Mouse (Mus musculus) intestine, embryonic 16.5 days (tissue): ENCODE results near the gene Rho. TPM values are rescaled to one million over a fixed set of nuclear protein-coding genes. Genes with fewer than 3 reads are reported as not detected.

ENCODE experiments used
- ATAC-seq: fragments of 200-750 bp; cut with Nextera tagmentation; 2 replicates; pipeline ENCODE4 v1.8.0; 2017; ENCODE audit warnings: moderate TSS enrichment, moderate library complexity
- H3K27ac ChIP-seq: fragments of 300-500 bp; sonication (generic); 2 replicates; pipeline ENCODE4 v1.5.1; 2014; ENCODE audit warnings: mild to moderate bottlenecking, low read length
- H3K27me3 ChIP-seq: fragments of 300-500 bp; sonication (generic); replicated peaks from 2 replicates; pipeline ENCODE4 v1.6.1; 2014; ENCODE audit warnings: low read length, control low read depth, mixed read lengths; ENCODE audit not compliant: control insufficient read depth, insufficient read depth
- H3K36me3 ChIP-seq: fragments of 300-500 bp; sonication (generic); 2 replicates; pipeline ENCODE4 v1.6.1; 2014; ENCODE audit warnings: low read length, control low read depth; ENCODE audit not compliant: control insufficient read depth, insufficient read depth
- H3K4me1 ChIP-seq: fragments of 300-500 bp; sonication (generic); 2 replicates; pipeline ENCODE4 v1.6.1; 2014; ENCODE audit warnings: low read length, control low read depth, mixed read lengths; ENCODE audit not compliant: control insufficient read depth, insufficient read depth
- H3K4me2 ChIP-seq: fragments of 300-500 bp; sonication (generic); 2 replicates; pipeline ENCODE4 v1.6.1; 2014; ENCODE audit warnings: low read depth, low read length, control low read depth
- H3K4me3 ChIP-seq: fragments of 300-500 bp; sonication (generic); 2 replicates; pipeline ENCODE4 v1.5.1; 2014; ENCODE audit warnings: mild to moderate bottlenecking, low read length
- H3K9ac ChIP-seq: fragments of 300-500 bp; sonication (generic); 2 replicates; pipeline ENCODE4 v1.6.1; 2014; ENCODE audit warnings: low read depth, low read length
- H3K9me3 ChIP-seq: fragments of 300-500 bp; sonication (generic); 2 replicates; pipeline ENCODE4 v1.6.1; 2016; ENCODE audit warnings: low read length, control low read depth; ENCODE audit not compliant: control insufficient read depth
- WGBS: fragments of 180-500 bp; shearing (Covaris S2); extraction: QIAGEN DNeasy Blood & Tissue Kit; methylation state at CpG from one replicate; pipeline ENCODE4 v1.1.7; 2014; 5-methylcytosine and 5-hydroxymethylcytosine counted together
- polyA plus RNA-seq: library from polyadenylated mRNA; unstranded; fragments of >200 nt; fragmentation: Nextera tagmentation; extraction: Ambion mirVana; gene quantifications from 2 replicates; pipeline ENCODE4 v1.2.1, GENCODE M21; 2015

The Rho gene
- 0.31 TPM in 1 of 2 replicates, not detected in the other for polyA plus RNA-seq

GRCm38 (mm10) chr6:115931639-115932038 lies at the start of gene Rho:
Gene Rho (plus strand): TSS chr6:115931748.
- Histone ChIP-seq H3K36me3 (no peaks in the 10 kb centered on the region), H3K4me3 (no peak within 1 kb of the TSS), H3K9me3 (no peaks in the 10 kb centered on the region), H3K27me3 (no peaks in the 10 kb centered on the region), H3K27ac (no peak within 1 kb of the TSS), H3K4me1 (no peaks in the 10 kb centered on the region), H3K4me2 (no peak within 1 kb of the TSS), H3K9ac (no peak within 1 kb of the TSS)
- ATAC-seq: no peak
- WGBS: 78% methylated on average over 14 of the region's 14 CpGs

- Histone ChIP-seq H3K9me3 (no peaks in the 10 kb centered on the region), H3K27ac (no peak overlapping the region), H3K9ac (no peak overlapping the region), H3K4me2 (no peak overlapping the region), H3K4me1 (peaks cover 5% of the 10 kb centered on the region), H3K36me3 (peaks cover 3% of the 10 kb centered on the region; the same call in 1 of the 2 replicates), H3K27me3 (no peaks in the 10 kb centered on the region), H3K4me3 (no peak overlapping the region)
- ATAC-seq: peak; percentile 41; the same call in 1 of the 2 replicates
Measured at GRCm38 (mm10) chr6:115884018-115884417, 47.5 kb upstream of the Rho start.

GRCm38 (mm10) chr6:115886894-115887293 lies 44.7 kb upstream of the Rho start:
- H3K36me3 ChIP-seq: peaks cover 3% of the 10 kb centered on the region; the same call in 1 of the 2 replicates
- WGBS: 59% methylated on average over 4 of the region's 4 CpGs
- no peak overlapping the region for H3K9ac ChIP-seq
- H3K27me3 ChIP-seq: no peaks in the 10 kb centered on the region
- peaks cover 9% of the 10 kb centered on the region for H3K4me1 ChIP-seq
- no peak overlapping the region for H3K4me2 ChIP-seq
- peak; percentile 68 for ATAC-seq
- no peaks in the 10 kb centered on the region for H3K9me3 ChIP-seq
- no peak overlapping the region for H3K27ac ChIP-seq
- H3K4me3 ChIP-seq: no peak overlapping the region

GRCm38 (mm10) chr6:115888296-115888695 lies 43.3 kb upstream of the Rho start:
- WGBS: 96% methylated on average over 3 of the region's 3 CpGs
- H3K27ac ChIP-seq: no peak overlapping the region
- peaks cover 3% of the 10 kb centered on the region; the same call in 1 of the 2 replicates for H3K36me3 ChIP-seq
- ATAC-seq: no peak
- no peaks in the 10 kb centered on the region for H3K27me3 ChIP-seq
- H3K4me3 ChIP-seq: no peak overlapping the region
- peaks cover 12% of the 10 kb centered on the region for H3K4me1 ChIP-seq
- no peaks in the 10 kb centered on the region for H3K9me3 ChIP-seq
- H3K4me2 ChIP-seq: no peak overlapping the region
- H3K9ac ChIP-seq: no peak overlapping the region

- H3K4me2 ChIP-seq: no peak overlapping the region
- H3K9me3 ChIP-seq: no peaks in the 10 kb centered on the region
- no peaks in the 10 kb centered on the region for H3K27me3 ChIP-seq
- ATAC-seq: no peak
- H3K4me1 ChIP-seq: peaks cover 12% of the 10 kb centered on the region
- peak overlapping the region; percentile 46 for H3K27ac ChIP-seq
- no peak overlapping the region for H3K4me3 ChIP-seq
- 70% methylated on average over 8 of the region's 8 CpGs for WGBS
- no peak overlapping the region for H3K9ac ChIP-seq
- H3K36me3 ChIP-seq: peaks cover 3% of the 10 kb centered on the region; the same call in 1 of the 2 replicates
Measured at GRCm38 (mm10) chr6:115890601-115891000, 40.9 kb upstream of the Rho start.

GRCm38 (mm10) chr6:115891061-115891460 lies 40.5 kb upstream of the Rho start:
- Histone ChIP-seq H3K36me3 (peaks cover 3% of the 10 kb centered on the region; the same call in 1 of the 2 replicates), H3K9me3 (no peaks in the 10 kb centered on the region), H3K4me1 (peaks cover 12% of the 10 kb centered on the region), H3K4me3 (no peak overlapping the region), H3K27ac (peak overlapping the region; percentile 50), H3K4me2 (no peak overlapping the region), H3K27me3 (no peaks in the 10 kb centered on the region), H3K9ac (no peak overlapping the region)
- 54% methylated on average over 6 of the region's 6 CpGs for WGBS
- ATAC-seq: peak; percentile 26; the same call in 1 of the 2 replicates

- H3K36me3 ChIP-seq: peaks cover 3% of the 10 kb centered on the region; the same call in 1 of the 2 replicates
- ATAC-seq: peak; percentile 57
- 49% methylated on average over 8 of the region's 8 CpGs for WGBS
Measured at GRCm38 (mm10) chr6:115891497-115892061, 40.0 kb upstream of the Rho start.

GRCm38 (mm10) chr6:115892363-115892762 lies 39.2 kb upstream of the Rho start:
- Histone ChIP-seq H3K4me2 (no peak overlapping the region), H3K27ac (peak overlapping the region; percentile 50; the same call in 1 of the 2 replicates), H3K36me3 (peaks cover 3% of the 10 kb centered on the region; the same call in 1 of the 2 replicates), H3K9ac (no peak overlapping the region), H3K4me1 (peaks cover 7% of the 10 kb centered on the region), H3K27me3 (no peaks in the 10 kb centered on the region), H3K4me3 (no peak overlapping the region), H3K9me3 (no peaks in the 10 kb centered on the region)
- ATAC-seq: no peak
- WGBS: 73% methylated on average over 3 of the region's 3 CpGs

More at GRCm38 (mm10) chr6:115891497-115892061, 40.0 kb upstream of the Rho start:
- H3K27me3 ChIP-seq: no peaks in the 10 kb centered on the region
- no peak overlapping the region for H3K4me2 ChIP-seq
- H3K9ac ChIP-seq: peak overlapping the region; percentile 16; the same call in 1 of the 2 replicates
- H3K27ac ChIP-seq: peak overlapping the region; percentile 50
- no peaks in the 10 kb centered on the region for H3K9me3 ChIP-seq
- no peak overlapping the region for H3K4me3 ChIP-seq
- H3K4me1 ChIP-seq: peaks cover 11% of the 10 kb centered on the region

- WGBS: 78% methylated on average over 1 of the region's 1 CpGs
- H3K4me2 ChIP-seq: no peak overlapping the region
- no peak overlapping the region for H3K4me3 ChIP-seq
- H3K4me1 ChIP-seq: peaks cover 7% of the 10 kb centered on the region
- H3K36me3 ChIP-seq: no peaks in the 10 kb centered on the region
- no peaks in the 10 kb centered on the region for H3K27me3 ChIP-seq
- ATAC-seq: no peak
- no peak overlapping the region for H3K27ac ChIP-seq
- H3K9me3 ChIP-seq: no peaks in the 10 kb centered on the region
- H3K9ac ChIP-seq: no peak overlapping the region
Measured at GRCm38 (mm10) chr6:115896346-115896745, 35.2 kb upstream of the Rho start.
